Mouse (Mus musculus): ENCODE results near the gene Tet1. TPM values are rescaled to one million over a fixed set of nuclear protein-coding genes. Genes with fewer than 3 reads are reported as not detected.
"Not testable (repeated sequence)": the region's sequence is repeated elsewhere in the genome, so short reads cannot be mapped to it uniquely, and the experiment has no call there.

Gene Tet1
- total RNA-seq, 2 experiments from 2014 or later = 52.4 to 53.9 TPM

DNA sequence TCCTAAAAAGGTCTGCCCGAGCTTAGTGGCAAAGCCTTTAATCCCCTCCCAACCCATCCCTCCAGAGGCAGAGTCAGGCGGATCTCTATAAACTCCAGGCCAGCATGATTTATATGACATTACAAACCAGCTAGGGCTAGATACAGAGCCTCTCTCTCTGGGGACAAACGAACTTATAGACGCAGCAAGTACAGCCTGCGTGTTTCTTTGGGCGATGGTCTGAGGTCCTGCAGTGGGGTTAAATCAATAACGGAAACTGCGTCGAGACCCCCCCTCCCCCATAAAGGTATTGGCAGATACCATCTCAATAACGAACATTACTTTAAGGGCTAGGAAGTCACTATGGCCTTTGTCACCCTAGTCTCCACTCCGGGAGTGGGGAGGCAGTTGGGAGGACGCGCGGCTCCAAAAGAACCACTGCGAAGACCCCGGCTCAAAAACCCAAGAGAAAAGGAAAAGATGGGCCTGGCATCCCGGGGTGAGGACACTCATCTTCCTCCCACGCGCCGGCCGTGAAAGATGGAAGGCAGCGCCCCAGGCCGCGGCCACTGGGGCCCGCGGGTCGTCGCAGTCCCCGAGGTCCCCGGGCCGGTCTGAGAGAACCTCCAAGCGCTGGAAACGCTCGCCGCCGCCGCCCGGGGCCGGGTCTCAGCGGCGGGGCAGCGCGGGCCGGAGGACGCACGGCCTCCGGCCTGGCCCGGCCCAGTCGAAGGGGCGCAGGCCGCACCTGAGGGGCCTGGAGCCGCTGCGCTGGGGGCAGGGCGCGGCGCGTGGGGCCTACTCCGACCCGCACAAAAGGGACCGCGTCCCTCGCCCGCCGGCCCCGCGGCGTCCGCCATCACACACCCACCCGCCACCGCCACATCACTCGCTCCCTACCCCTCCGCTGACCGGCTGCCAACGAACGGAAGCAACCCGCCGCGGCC, 117.3 kb downstream of the Tet1 start:
- no peak for DNase-seq
- intact Hi-C loops (cut with DNase I) = no loop called here

DNA sequence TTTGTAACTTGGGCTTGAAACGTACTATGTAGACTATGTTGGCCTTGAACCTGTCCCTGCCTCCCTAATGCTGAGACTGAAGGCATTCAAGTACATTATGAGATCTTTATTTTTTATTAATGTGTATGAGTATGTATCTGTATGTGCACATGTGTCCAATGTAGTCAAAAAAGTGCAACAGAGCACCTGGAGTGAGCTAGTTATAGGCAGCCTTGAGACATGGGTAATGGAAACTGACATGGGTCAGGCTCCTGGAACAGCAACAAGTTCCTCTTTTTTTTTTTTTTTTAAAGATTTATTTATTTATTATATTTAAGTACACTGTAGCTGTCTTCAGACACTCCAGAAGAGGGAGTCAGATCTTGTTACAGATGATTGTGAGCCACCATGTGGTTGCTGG, 127.0 kb downstream of the Tet1 start:
- intact Hi-C loops (cut with DNase I); DNase-seq: not testable (repeated sequence)

Other genes starting within 250 kb of the Tet1 start
- gene Stox1, start 182.9 kb downstream of the Tet1 start, total RNA-seq (2021) = 1 to 10 TPM; 5.4 to 5.6 TPM
- gene Ccar1, start 116.7 kb downstream of the Tet1 start, total RNA-seq (2021) = 10 to 100 TPM; 88.1 to 90.3 TPM
- gene Slc25a16, start 11.6 kb upstream of the Tet1 start, total RNA-seq (2021) = 10 to 100 TPM; 22.1 to 22.6 TPM
- 1 to 10 TPM; 3.3 to 4.0 TPM for gene Dna2, start 38.0 kb upstream of the Tet1 start, total RNA-seq (2021)
- gene Rufy2, start 71.2 kb upstream of the Tet1 start, total RNA-seq (2021) = 10 to 100 TPM; 87.8 to 96.1 TPM
- 10 to 100 TPM; 62.6 to 68.1 TPM for gene Hnrnph3, start 115.2 kb upstream of the Tet1 start, total RNA-seq (2021)
- gene Pbld2, start 115.3 kb upstream of the Tet1 start, total RNA-seq (2021) = 1 to 10 TPM; 1.8 to 3.2 TPM
- under 1 TPM in 1 of 2 experiments, not detected in 1; 0.24 TPM for gene Pbld1, start 151.2 kb upstream of the Tet1 start, total RNA-seq (2021)
- 1 to 10 TPM; 1.0 to 1.3 TPM for gene Atoh7, start 190.7 kb upstream of the Tet1 start, total RNA-seq (2021)